Mouse (Mus musculus) intestine, postnatal 0 days (tissue): Measurements from ENCODE around the gene Pfkm. TPM values are rescaled to one million over a fixed set of nuclear protein-coding genes. Genes with fewer than 3 reads are reported as not detected.

Experiments used
- ATAC-seq: fragments of 200-750 bp; cut with Nextera tagmentation; 2 replicates; pipeline ENCODE4 v1.8.0; 2017; ENCODE audit warnings: mild to moderate bottlenecking, moderate TSS enrichment, moderate library complexity
- H3K27ac ChIP-seq: fragments of 300-500 bp; sonication (generic); 2 replicates; pipeline ENCODE4 v1.5.1; 2014; ENCODE audit warnings: mild to moderate bottlenecking, low read depth, low read length, moderate library complexity
- H3K27me3 ChIP-seq: fragments of 300-500 bp; sonication (generic); replicated peaks from 2 replicates; pipeline ENCODE4 v1.6.1; 2014; ENCODE audit warnings: low read length, mixed read lengths; ENCODE audit not compliant: control insufficient read depth, insufficient read depth
- H3K36me3 ChIP-seq: fragments of 300-500 bp; sonication (generic); 2 replicates; pipeline ENCODE4 v1.6.1; 2014; ENCODE audit warnings: mild to moderate bottlenecking, moderate library complexity; ENCODE audit not compliant: control insufficient read depth, insufficient read depth
- H3K4me1 ChIP-seq: fragments of 300-500 bp; sonication (generic); replicated peaks from 2 replicates; pipeline ENCODE4 v1.6.1; 2014; ENCODE audit warnings: antibody characterized with exemption, low read length, mixed read lengths; ENCODE audit not compliant: control insufficient read depth, insufficient read depth
- H3K4me2 ChIP-seq: fragments of 300-500 bp; sonication (generic); replicated peaks from 2 replicates; pipeline ENCODE4 v1.6.1; 2014; ENCODE audit warnings: low read depth, mild to moderate bottlenecking, moderate library complexity
- H3K4me3 ChIP-seq: fragments of 300-500 bp; sonication (generic); 2 replicates; pipeline ENCODE4 v1.5.1; 2014; ENCODE audit warnings: low read depth, low read length
- H3K9ac ChIP-seq: fragments of 300-500 bp; sonication (generic); 2 replicates; pipeline ENCODE4 v1.6.1; 2014; ENCODE audit warnings: mild to moderate bottlenecking, low read depth, low read length
- H3K9me3 ChIP-seq: fragments of 300-500 bp; sonication (generic); 2 replicates; pipeline ENCODE4 v1.6.1; 2016; ENCODE audit warnings: mixed run types; ENCODE audit not compliant: control insufficient read depth
- CTCF ChIP-seq: sonication (generic); IDR thresholded peaks from 2 replicates; pipeline ENCODE4 v1.5.1; 2016; ENCODE audit warnings: low read depth, mild to moderate bottlenecking, control low read depth, antibody characterized with exemption, moderate library complexity
- WGBS: fragments of 180-500 bp; shearing (Covaris S2); extraction: QIAGEN DNeasy Blood & Tissue Kit; methylation state at CpG from one replicate; pipeline ENCODE4 v1.1.7; 2014; 5-methylcytosine and 5-hydroxymethylcytosine counted together
- polyA plus RNA-seq: library from polyadenylated mRNA; unstranded; fragments of >200 nt; fragmentation: Nextera tagmentation; extraction: Ambion mirVana; gene quantifications from 2 replicates; pipeline ENCODE4 v1.2.1, GENCODE M21; 2015

Gene Pfkm
- polyA plus RNA-seq, 1 experiment from 2014 or later, result 15.6 TPM

- ATAC-seq, result no peak
Measured at GRCm38 (mm10) chr15:98177320-98177719, 84.9 kb downstream of the Pfkm start.

GRCm38 (mm10) chr15:98180567-98181131, 88.3 kb downstream of the Pfkm start:
- H3K4me3 ChIP-seq, result peak overlapping the region; percentile 49
- TF ChIP-seq CTCF, result no peak
- no peaks in the 10 kb centered on the region for H3K36me3 ChIP-seq
- H3K9me3 ChIP-seq, result no peaks in the 10 kb centered on the region
- ATAC-seq, result no peak
- no peak overlapping the region for H3K27ac ChIP-seq
- peak overlapping the region; percentile 81 for H3K4me2 ChIP-seq
- H3K9ac ChIP-seq, result peak overlapping the region; percentile 46; the same call in 1 of the 2 replicates
- 10% methylated on average over 26 of the region's 26 CpGs for WGBS
- H3K27me3 ChIP-seq, result 0 out of 2 replicates have a peak, but pooled peaks cover 12% of the 10 kb centered on the region
- no peaks in the 10 kb centered on the region for H3K4me1 ChIP-seq

More at GRCm38 (mm10) chr15:98177320-98177719, 84.9 kb downstream of the Pfkm start:
- Histone ChIP-seq H3K4me3 (no peak overlapping the region), H3K27me3 (0 out of 2 replicates have a peak, but pooled peaks cover 12% of the 10 kb centered on the region), H3K27ac (no peak overlapping the region), H3K36me3 (no peaks in the 10 kb centered on the region), H3K4me1 (no peaks in the 10 kb centered on the region), H3K9me3 (no peaks in the 10 kb centered on the region), H3K9ac (no peak overlapping the region), H3K4me2 (no peak overlapping the region)
- 54% methylated on average over 3 of the region's 3 CpGs for WGBS
- no peak for TF ChIP-seq CTCF

- peak; percentile 89 for TF ChIP-seq CTCF
- H3K36me3 ChIP-seq, result no peaks in the 10 kb centered on the region
- 0 out of 2 replicates have a peak, but pooled peaks cover 12% of the 10 kb centered on the region for H3K27me3 ChIP-seq
- peak; percentile 97 for ATAC-seq
- H3K4me1 ChIP-seq, result no peaks in the 10 kb centered on the region
- under 1% methylated on average over 30 of the region's 30 CpGs for WGBS
- peak overlapping the region; percentile 49 for H3K4me3 ChIP-seq
- H3K9me3 ChIP-seq, result no peaks in the 10 kb centered on the region
- no peak overlapping the region for H3K27ac ChIP-seq
- H3K9ac ChIP-seq, result peak overlapping the region; percentile 46
- H3K4me2 ChIP-seq, result peak overlapping the region; percentile 81
Measured at GRCm38 (mm10) chr15:98181132-98181711, 88.8 kb downstream of the Pfkm start.

Other genes starting within 250 kb of the Pfkm start
- gene Hdac7, start 248.1 kb upstream of the Pfkm start, polyA plus RNA-seq, result 7.8 and 9.2 TPM in 2 replicates
- 6.5 and 7.0 TPM in 2 replicates for gene Vdr, start 182.0 kb upstream of the Pfkm start, polyA plus RNA-seq
- gene Tmem106c, start 128.4 kb upstream of the Pfkm start, polyA plus RNA-seq, result 33.3 and 36.7 TPM in 2 replicates
- 0.09 TPM in 1 of 2 replicates, not detected in the other for gene Col2a1, start 87.9 kb upstream of the Pfkm start, polyA plus RNA-seq
- 7.3 and 8.6 TPM in 2 replicates for gene Senp1, start 1.2 kb downstream of the Pfkm start, polyA plus RNA-seq
- gene Asb8, start 73.0 kb downstream of the Pfkm start, polyA plus RNA-seq, result 41.9 and 46.6 TPM in 2 replicates
- gene Ccdc184, start 74.6 kb downstream of the Pfkm start, polyA plus RNA-seq, result 0.87 and 1.2 TPM in 2 replicates
- not detected in 2 replicates for gene Olfr288, start 103.0 kb downstream of the Pfkm start, polyA plus RNA-seq
- not detected in 2 replicates for gene Gm44579, start 128.4 kb downstream of the Pfkm start, polyA plus RNA-seq
- not detected in 2 replicates for gene Olfr287, start 128.5 kb downstream of the Pfkm start, polyA plus RNA-seq
- not detected in 2 replicates for gene Olfr286, start 141.9 kb downstream of the Pfkm start, polyA plus RNA-seq
- gene H1fnt, start 164.7 kb downstream of the Pfkm start, polyA plus RNA-seq, result not detected in 2 replicates
- gene Zfp641, start 203.6 kb downstream of the Pfkm start, polyA plus RNA-seq, result 0.21 and 0.31 TPM in 2 replicates
- not detected in 2 replicates for gene Olfr285, start 224.8 kb downstream of the Pfkm start, polyA plus RNA-seq
- gene Olfr284, start 248.4 kb downstream of the Pfkm start, polyA plus RNA-seq, result not detected in 2 replicates